Mouse (Mus musculus): ENCODE measurements at regions not wholly inside any gene's neighbourhood (a gene's known extent, or its start where the extent isn't known, plus 50 kb on each side); places are given as distances from the start of the nearest gene placed in this dataset.

DNA sequence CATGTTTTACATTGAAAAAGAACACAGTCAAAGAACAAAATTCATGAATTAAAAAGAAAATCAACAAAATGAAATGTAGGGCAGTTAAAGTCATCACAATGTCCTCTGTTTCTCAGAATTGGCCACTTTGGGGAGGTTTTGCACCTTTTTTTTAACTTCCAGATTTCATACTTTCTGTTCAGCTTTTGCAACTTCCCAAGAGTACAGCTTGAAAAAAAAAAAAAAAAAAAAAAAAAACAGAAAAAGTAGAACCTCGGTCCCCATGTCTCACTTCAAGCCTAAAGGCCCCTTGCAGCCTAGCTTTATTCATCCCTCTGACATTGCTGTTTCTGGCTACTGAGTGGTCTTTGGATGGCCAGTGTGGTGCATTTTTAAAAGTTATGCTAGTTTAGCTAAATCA lies 231.9 kb downstream of the Gsdmc2 start:
- H3K36me3 ChIP-seq (ENCODE audit: control insufficient read depth, insufficient read depth, low read length) = no peaks in the 10 kb centered on the region
- DNase-seq (ENCODE audit: low spot score) (no peak), ATAC-seq (ENCODE audit: low read depth) (no peak)
- no peak overlapping the region for H3K9ac ChIP-seq (ENCODE audit: low read depth, low read length)
- H3K9me3 ChIP-seq (ENCODE audit: control insufficient read depth, low read length) = no peaks in the 10 kb centered on the region
- no peak overlapping the region for H3K27ac ChIP-seq (replicated peaks; ENCODE audit: low read depth, low read length)
- no peaks in the 10 kb centered on the region for H3K27me3 ChIP-seq (replicated peaks; ENCODE audit: control insufficient read depth, insufficient read depth, low read length)
- H3K4me3 ChIP-seq (ENCODE audit: low read depth, low read length) = no peak overlapping the region
- no peaks in the 10 kb centered on the region for H3K4me1 ChIP-seq (ENCODE audit: control insufficient read depth, insufficient read depth, low read length)
- H3K4me2 ChIP-seq (ENCODE audit: low read depth, low read length) = no peak overlapping the region
- WGBS = 84% methylated on average over 1 of the region's 1 CpGs

DNA sequence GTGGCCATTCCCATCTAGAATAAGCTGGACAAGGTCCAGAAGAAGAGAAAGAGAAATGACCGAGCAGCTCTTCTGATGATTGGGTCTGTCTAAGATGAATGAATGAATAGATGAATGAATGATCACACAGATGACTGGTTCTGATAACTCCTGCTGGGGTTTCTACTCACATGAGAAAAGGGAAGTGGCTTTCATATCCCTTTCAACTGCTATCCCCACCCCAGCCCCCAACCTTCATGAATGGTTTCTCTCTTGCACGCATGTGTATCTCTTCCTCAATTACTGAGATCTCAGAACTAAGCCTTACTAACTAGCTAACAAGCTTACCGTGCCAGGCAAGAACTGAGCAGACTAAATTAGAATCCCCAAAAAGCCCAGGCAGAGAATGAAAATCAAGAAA lies 233.8 kb downstream of the Gsdmc2 start:
- no peak for DNase-seq (ENCODE audit: low spot score)
- Histone ChIP-seq H3K4me2 (ENCODE audit: low read depth, low read length) (no peak overlapping the region), H3K4me1 (ENCODE audit: control insufficient read depth, insufficient read depth, low read length) (no peaks in the 10 kb centered on the region), H3K4me3 (ENCODE audit: low read depth, low read length) (no peak overlapping the region), H3K36me3 (ENCODE audit: control insufficient read depth, insufficient read depth, low read length) (no peaks in the 10 kb centered on the region), H3K27me3 (replicated peaks; ENCODE audit: control insufficient read depth, insufficient read depth, low read length) (no peaks in the 10 kb centered on the region), H3K9me3 (ENCODE audit: control insufficient read depth, low read length) (no peaks in the 10 kb centered on the region), H3K27ac (replicated peaks; ENCODE audit: low read depth, low read length) (no peak overlapping the region), H3K9ac (ENCODE audit: low read depth, low read length) (no peak overlapping the region)
- ATAC-seq (ENCODE audit: low read depth) = no peak
- 85% methylated on average over 3 of the region's 3 CpGs for WGBS

DNA sequence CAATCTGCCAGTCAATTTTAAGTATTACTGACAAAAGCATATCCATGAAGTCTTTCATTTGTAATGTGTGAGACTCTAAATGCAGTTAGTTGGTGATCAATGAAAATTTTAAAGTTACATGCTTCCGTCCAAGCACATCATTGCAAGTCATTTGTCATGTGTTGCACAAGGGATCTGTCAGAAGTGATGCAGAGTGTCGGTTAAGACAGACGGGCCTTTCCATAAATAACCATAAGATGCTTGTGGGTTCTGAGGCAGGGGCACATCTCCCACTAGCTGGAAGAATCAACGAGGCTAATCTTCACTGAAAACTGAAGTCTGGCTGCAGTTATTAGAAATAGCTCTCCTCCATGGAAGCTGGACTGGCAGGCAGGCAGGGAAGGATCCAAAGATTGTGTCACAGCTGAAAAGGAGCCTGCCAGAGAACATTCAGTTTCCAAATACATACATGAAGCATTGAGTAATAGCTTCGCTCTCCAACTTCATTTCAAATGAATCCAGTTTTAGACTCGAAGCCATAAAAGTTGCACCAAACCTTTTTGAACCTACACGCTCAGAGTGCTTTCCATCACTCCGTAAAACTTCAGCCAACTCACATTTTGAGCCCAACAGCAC lies 241.8 kb downstream of the Gsdmc2 start:
- no peak overlapping the region for H3K4me2 ChIP-seq (ENCODE audit: low read depth, low read length)
- no peaks in the 10 kb centered on the region for H3K4me1 ChIP-seq (ENCODE audit: control insufficient read depth, insufficient read depth, low read length)
- no peaks in the 10 kb centered on the region for H3K9me3 ChIP-seq (ENCODE audit: control insufficient read depth, low read length)
- H3K9ac ChIP-seq (ENCODE audit: low read depth, low read length) = no peak overlapping the region
- H3K27ac ChIP-seq (replicated peaks; ENCODE audit: low read depth, low read length) = no peak overlapping the region
- no peaks in the 10 kb centered on the region for H3K36me3 ChIP-seq (ENCODE audit: control insufficient read depth, insufficient read depth, low read length)
- DNase-seq (ENCODE audit: low spot score) (no peak), ATAC-seq (ENCODE audit: low read depth) (no peak)
- no peak overlapping the region for H3K4me3 ChIP-seq (ENCODE audit: low read depth, low read length)
- WGBS = 78% methylated on average over 8 of the region's 8 CpGs
- H3K27me3 ChIP-seq (replicated peaks; ENCODE audit: control insufficient read depth, insufficient read depth, low read length) = no peaks in the 10 kb centered on the region

DNA sequence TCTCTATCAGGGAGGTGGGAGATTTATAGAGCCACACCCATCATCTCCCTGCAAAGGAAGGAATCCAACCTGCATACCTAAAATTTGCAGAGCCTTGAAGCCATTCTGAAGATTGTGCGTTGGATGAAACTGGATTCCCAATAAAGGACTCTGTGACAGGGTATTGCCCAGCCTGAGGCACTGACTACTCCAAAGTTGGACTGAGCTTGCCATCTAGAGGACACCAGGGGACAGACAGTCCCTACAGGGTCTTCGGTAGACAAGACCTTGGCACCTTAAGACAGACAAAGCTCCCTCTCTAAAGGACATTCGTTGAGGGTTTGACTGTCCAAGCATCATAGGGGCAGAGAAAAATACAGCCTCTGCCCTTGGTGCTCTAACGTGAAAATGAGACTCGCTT lies 243.4 kb downstream of the Gsdmc2 start:
- WGBS = 41% methylated on average over 5 of the region's 5 CpGs
- Histone ChIP-seq H3K4me1 (ENCODE audit: control insufficient read depth, insufficient read depth, low read length) (no peaks in the 10 kb centered on the region), H3K27ac (replicated peaks; ENCODE audit: low read depth, low read length) (no peak overlapping the region), H3K4me2 (ENCODE audit: low read depth, low read length) (no peak overlapping the region), H3K27me3 (replicated peaks; ENCODE audit: control insufficient read depth, insufficient read depth, low read length) (no peaks in the 10 kb centered on the region), H3K36me3 (ENCODE audit: control insufficient read depth, insufficient read depth, low read length) (no peaks in the 10 kb centered on the region), H3K4me3 (ENCODE audit: low read depth, low read length) (no peak overlapping the region), H3K9me3 (ENCODE audit: control insufficient read depth, low read length) (no peaks in the 10 kb centered on the region), H3K9ac (ENCODE audit: low read depth, low read length) (no peak overlapping the region)
- DNase-seq (ENCODE audit: low spot score) = peak; percentile 81
- peak; percentile 90 for ATAC-seq (ENCODE audit: low read depth)

DNA sequence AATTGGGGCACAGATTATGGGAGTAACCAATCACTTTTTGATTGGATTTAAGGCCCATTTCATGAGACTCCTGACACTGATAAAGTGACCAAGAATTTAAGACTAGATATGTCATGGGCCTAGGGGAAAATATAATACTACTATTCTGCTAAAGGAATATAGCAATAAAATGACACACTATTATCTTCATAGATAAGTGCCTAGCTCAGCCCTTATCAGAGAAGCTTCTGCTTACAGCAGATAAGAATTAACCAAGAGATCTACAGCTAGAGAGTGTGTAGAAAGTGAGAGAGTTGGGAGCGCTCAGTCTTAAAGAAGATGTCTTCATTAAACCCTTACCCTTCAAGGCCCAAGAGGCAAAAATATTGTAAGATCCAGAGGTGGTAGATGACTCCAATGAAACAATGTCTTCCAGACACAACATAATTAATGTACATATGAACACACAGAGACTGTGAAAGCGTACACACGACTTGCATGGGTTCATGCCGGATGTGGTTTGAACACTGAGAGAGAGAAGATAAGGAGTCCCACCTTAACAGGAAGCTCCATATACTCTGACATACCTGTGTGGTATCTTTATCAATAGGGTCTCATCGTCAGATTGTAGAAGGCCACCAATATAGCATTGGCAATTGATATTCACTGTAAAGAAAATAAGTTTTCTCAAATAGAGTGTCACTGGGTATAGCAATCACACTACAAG lies 252.1 kb downstream of the Gsdmc2 start:
- Histone ChIP-seq H3K9me3 (ENCODE audit: control insufficient read depth, low read length) (no peaks in the 10 kb centered on the region), H3K9ac (ENCODE audit: low read depth, low read length) (no peak overlapping the region), H3K4me1 (ENCODE audit: control insufficient read depth, insufficient read depth, low read length) (no peaks in the 10 kb centered on the region), H3K36me3 (ENCODE audit: control insufficient read depth, insufficient read depth, low read length) (no peaks in the 10 kb centered on the region), H3K4me2 (ENCODE audit: low read depth, low read length) (no peak overlapping the region), H3K4me3 (ENCODE audit: low read depth, low read length) (no peak overlapping the region), H3K27me3 (replicated peaks; ENCODE audit: control insufficient read depth, insufficient read depth, low read length) (no peaks in the 10 kb centered on the region), H3K27ac (replicated peaks; ENCODE audit: low read depth, low read length) (no peak overlapping the region)
- DNase-seq (ENCODE audit: low spot score) = no peak
- 96% methylated on average over 5 of the region's 5 CpGs for WGBS
- no peak for ATAC-seq (ENCODE audit: low read depth)

DNA sequence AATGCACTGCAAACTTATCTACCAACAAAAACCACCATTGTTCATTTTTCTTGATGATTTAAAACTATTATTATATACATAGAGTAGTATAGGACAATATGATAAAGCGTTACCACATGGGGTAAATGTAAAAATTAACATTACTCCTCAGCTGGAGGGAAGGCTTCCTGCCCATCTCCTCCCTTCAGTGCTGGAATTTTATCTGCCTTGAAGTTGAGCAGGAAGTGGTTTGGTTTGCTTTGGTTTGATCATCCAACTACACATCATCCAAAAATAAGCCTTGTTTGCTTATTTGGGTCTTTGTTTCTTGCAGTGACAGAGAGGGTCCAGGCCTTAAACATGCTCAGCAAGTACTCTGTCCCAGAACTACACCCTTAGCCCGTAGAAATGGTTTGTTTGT lies 285.7 kb downstream of the Gsdmc2 start:
- Histone ChIP-seq H3K9ac (ENCODE audit: low read depth, low read length) (no peak overlapping the region), H3K36me3 (ENCODE audit: control insufficient read depth, insufficient read depth, low read length) (no peaks in the 10 kb centered on the region), H3K4me3 (ENCODE audit: low read depth, low read length) (no peak overlapping the region), H3K4me1 (ENCODE audit: control insufficient read depth, insufficient read depth, low read length) (no peaks in the 10 kb centered on the region), H3K27ac (replicated peaks; ENCODE audit: low read depth, low read length) (no peak overlapping the region), H3K27me3 (replicated peaks; ENCODE audit: control insufficient read depth, insufficient read depth, low read length) (no peaks in the 10 kb centered on the region), H3K9me3 (ENCODE audit: control insufficient read depth, low read length) (no peaks in the 10 kb centered on the region), H3K4me2 (ENCODE audit: low read depth, low read length) (no peak overlapping the region)
- ATAC-seq (ENCODE audit: low read depth) = no peak
- DNase-seq (ENCODE audit: low spot score) = no peak
- WGBS = 74% methylated on average over 2 of the region's 2 CpGs

DNA sequence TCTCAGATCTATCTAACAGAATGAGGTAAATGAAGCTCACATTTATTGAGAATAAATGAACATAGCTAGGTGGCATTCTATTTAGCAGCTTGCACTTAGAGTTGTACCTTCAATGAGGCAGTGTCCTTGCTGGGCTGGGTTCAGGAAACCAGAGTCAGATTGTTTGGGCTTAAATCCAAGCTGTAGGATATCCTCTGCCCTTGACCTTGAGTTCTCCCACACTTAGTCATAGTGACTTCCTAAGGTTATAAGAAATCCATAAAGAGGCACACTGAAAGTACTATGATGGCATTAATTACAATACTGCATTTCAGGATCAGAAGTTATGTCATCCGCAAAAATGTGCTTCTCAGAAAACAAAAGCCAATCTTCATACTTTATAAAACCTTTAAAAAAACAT lies 286.3 kb downstream of the Gsdmc2 start:
- ATAC-seq (ENCODE audit: low read depth) (no peak), DNase-seq (ENCODE audit: low spot score) (no peak)
- no peaks in the 10 kb centered on the region for H3K4me1 ChIP-seq (ENCODE audit: control insufficient read depth, insufficient read depth, low read length)
- H3K27me3 ChIP-seq (replicated peaks; ENCODE audit: control insufficient read depth, insufficient read depth, low read length) = no peaks in the 10 kb centered on the region
- no peak overlapping the region for H3K4me3 ChIP-seq (ENCODE audit: low read depth, low read length)
- WGBS = 84% methylated on average over 1 of the region's 1 CpGs
- no peaks in the 10 kb centered on the region for H3K36me3 ChIP-seq (ENCODE audit: control insufficient read depth, insufficient read depth, low read length)
- no peak overlapping the region for H3K9ac ChIP-seq (ENCODE audit: low read depth, low read length)
- H3K27ac ChIP-seq (replicated peaks; ENCODE audit: low read depth, low read length) = no peak overlapping the region
- no peaks in the 10 kb centered on the region for H3K9me3 ChIP-seq (ENCODE audit: control insufficient read depth, low read length)
- H3K4me2 ChIP-seq (ENCODE audit: low read depth, low read length) = no peak overlapping the region

DNA sequence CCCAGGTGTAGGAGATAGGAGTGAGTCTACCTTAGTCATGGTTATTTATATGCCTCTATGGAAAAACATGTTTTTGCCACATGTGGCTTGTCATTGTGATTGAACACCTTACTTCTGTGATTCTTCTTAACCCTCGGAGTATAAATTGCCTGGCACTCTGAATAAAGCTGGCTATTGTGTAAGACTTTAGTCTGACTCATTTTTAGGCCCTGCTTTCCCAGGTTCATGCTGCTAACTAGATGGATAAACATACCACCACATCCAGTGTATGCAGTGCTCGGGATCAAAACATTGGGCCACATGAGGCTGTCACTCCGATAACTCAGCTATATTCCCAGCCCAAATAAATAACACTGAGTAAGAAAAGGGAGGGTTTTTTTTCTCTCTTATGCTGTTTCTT lies 287.2 kb downstream of the Gsdmc2 start:
- Histone ChIP-seq H3K4me1 (ENCODE audit: control insufficient read depth, insufficient read depth, low read length) (no peaks in the 10 kb centered on the region), H3K36me3 (ENCODE audit: control insufficient read depth, insufficient read depth, low read length) (no peaks in the 10 kb centered on the region), H3K9me3 (ENCODE audit: control insufficient read depth, low read length) (no peaks in the 10 kb centered on the region), H3K9ac (ENCODE audit: low read depth, low read length) (no peak overlapping the region), H3K4me3 (ENCODE audit: low read depth, low read length) (no peak overlapping the region), H3K27ac (replicated peaks; ENCODE audit: low read depth, low read length) (no peak overlapping the region), H3K27me3 (replicated peaks; ENCODE audit: control insufficient read depth, insufficient read depth, low read length) (no peaks in the 10 kb centered on the region), H3K4me2 (ENCODE audit: low read depth, low read length) (no peak overlapping the region)
- WGBS = 68% methylated on average over 3 of the region's 3 CpGs
- DNase-seq (ENCODE audit: low spot score) (no peak), ATAC-seq (ENCODE audit: low read depth) (no peak)

DNA sequence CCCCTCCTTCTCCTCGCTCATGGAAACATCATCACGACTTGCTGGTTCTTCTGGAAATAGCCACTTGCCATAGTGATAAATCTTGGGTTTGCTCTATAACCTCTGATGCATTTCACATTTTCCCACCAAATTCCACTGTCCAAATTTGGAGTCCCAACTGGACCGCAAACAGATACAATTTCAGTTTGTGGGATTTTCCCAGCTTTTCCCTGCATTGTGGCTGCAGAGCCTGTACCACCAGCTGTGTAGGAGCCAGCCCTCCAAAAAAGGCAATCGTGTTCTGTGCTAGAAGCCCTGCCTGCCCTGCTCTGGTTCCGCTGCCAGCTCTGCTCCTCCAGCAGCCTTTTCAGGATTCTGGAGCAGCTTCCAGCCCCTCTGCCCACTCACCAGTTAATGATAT lies 291.4 kb downstream of the Gsdmc2 start:
- no peak overlapping the region for H3K27ac ChIP-seq (replicated peaks; ENCODE audit: low read depth, low read length)
- no peak for ATAC-seq (ENCODE audit: low read depth)

More for the DNA sequence above, 291.4 kb downstream of the Gsdmc2 start:
- H3K4me2 ChIP-seq (ENCODE audit: low read depth, low read length) = no peak overlapping the region
- no peaks in the 10 kb centered on the region for H3K9me3 ChIP-seq (ENCODE audit: control insufficient read depth, low read length)
- H3K4me3 ChIP-seq (ENCODE audit: low read depth, low read length) = no peak overlapping the region
- DNase-seq (ENCODE audit: low spot score) = peak; percentile 77
- no peaks in the 10 kb centered on the region for H3K36me3 ChIP-seq (ENCODE audit: control insufficient read depth, insufficient read depth, low read length)
- 58% methylated on average over 5 of the region's 5 CpGs for WGBS
- H3K4me1 ChIP-seq (ENCODE audit: control insufficient read depth, insufficient read depth, low read length) = no peaks in the 10 kb centered on the region
- no peak overlapping the region for H3K9ac ChIP-seq (ENCODE audit: low read depth, low read length)
- no peaks in the 10 kb centered on the region for H3K27me3 ChIP-seq (replicated peaks; ENCODE audit: control insufficient read depth, insufficient read depth, low read length)
